Mouse (Mus musculus) cortical plate, adult 2 months (tissue): ENCODE measurements around the gene Ccdc175. TPM values are rescaled to one million over a fixed set of nuclear protein-coding genes. Genes with fewer than 3 reads are reported as not detected.

ENCODE experiments used
- H3K27ac ChIP-seq: fragments of 200-500 bp; 2 replicates; pipeline ENCODE4 v1.5.1; 2012; ENCODE audit warnings: low read length, control low read depth, inconsistent platforms; ENCODE audit not compliant: insufficient read depth
- H3K4me1 ChIP-seq: fragments of 200-500 bp; 2 replicates; pipeline ENCODE4 v1.6.1; 2011; ENCODE audit warnings: low read length; ENCODE audit not compliant: control insufficient read depth, insufficient read depth
- H3K4me3 ChIP-seq: fragments of 200-500 bp; 2 replicates; pipeline ENCODE4 v1.5.1; 2011; ENCODE audit warnings: mild to moderate bottlenecking, low read length, control low read depth; ENCODE audit not compliant: insufficient read depth
- CTCF ChIP-seq: fragments of 200-500 bp; IDR thresholded peaks from 2 replicates; pipeline ENCODE4 v1.5.1; 2011; ENCODE audit warnings: mild to moderate bottlenecking, control low read depth, low read length; ENCODE audit not compliant: insufficient read depth; ENCODE audit errors: extremely low read depth
- POLR2A ChIP-seq: fragments of 200-500 bp; IDR thresholded peaks from 2 replicates; pipeline ENCODE4 v1.6.1; 2011; ENCODE audit warnings: mild to moderate bottlenecking, low read length, control low read depth; ENCODE audit not compliant: insufficient read depth; ENCODE audit errors: extremely low read depth
- polyA plus RNA-seq: library from polyadenylated mRNA; depleted of rRNA; stranded (reverse); fragments of >200 nt; gene quantifications from 2 replicates; pipeline ENCODE4 v1.2.3, GENCODE M21; 2012

Gene Ccdc175
- polyA plus RNA-seq, 1 experiment, result not detected

- no peak overlapping the region for H3K4me3 ChIP-seq
- peak overlapping the region; percentile 81 for H3K27ac ChIP-seq
- TF ChIP-seq POLR2A, result no peak
- no peak for TF ChIP-seq CTCF
- peaks cover 2% of the 10 kb centered on the region; the same call in 1 of the 2 replicates for H3K4me1 ChIP-seq
These were observed 16.0 kb upstream of the Ccdc175 start for GRCm38 (mm10) chr12:72200828-72201227.

- Histone ChIP-seq H3K4me1 (peaks cover 2% of the 10 kb centered on the region; the same call in 1 of the 2 replicates), H3K27ac (no peak overlapping the region), H3K4me3 (no peak overlapping the region)
- TF ChIP-seq CTCF (no peak), POLR2A (no peak)
These were observed 13.2 kb upstream of the Ccdc175 start for GRCm38 (mm10) chr12:72197925-72198486.

- TF ChIP-seq CTCF (no peak), POLR2A (no peak)
- no peak overlapping the region for H3K27ac ChIP-seq
- peaks cover 2% of the 10 kb centered on the region; the same call in 1 of the 2 replicates for H3K4me1 ChIP-seq
- H3K4me3 ChIP-seq, result no peak overlapping the region
These were observed 12.6 kb upstream of the Ccdc175 start for GRCm38 (mm10) chr12:72197434-72197833.

DNA sequence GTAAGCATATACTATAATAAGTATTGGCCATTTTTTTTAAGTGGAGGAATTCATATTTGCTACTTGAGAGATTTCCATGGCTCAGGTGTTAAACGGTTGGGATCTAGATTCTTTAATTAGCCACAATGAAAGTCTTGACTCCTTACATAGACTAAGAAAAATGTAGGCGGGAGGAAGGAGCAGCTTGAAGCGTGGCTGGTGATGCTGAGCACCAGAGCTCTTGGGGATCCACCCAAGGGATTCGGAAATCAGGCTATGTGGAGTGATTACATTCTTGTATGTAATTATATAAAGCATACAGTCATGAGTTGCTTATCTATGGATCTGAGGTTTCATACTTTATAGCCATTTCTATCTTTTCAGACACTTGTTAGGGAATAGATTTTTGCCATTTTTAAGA is 5.3 kb downstream of the Ccdc175 start:
- TF ChIP-seq CTCF (no peak), POLR2A (no peak)
- H3K4me1 ChIP-seq, result no peaks in the 10 kb centered on the region; the same call in 1 of the 2 replicates
- no peak overlapping the region for H3K4me3 ChIP-seq
- no peak overlapping the region for H3K27ac ChIP-seq

DNA sequence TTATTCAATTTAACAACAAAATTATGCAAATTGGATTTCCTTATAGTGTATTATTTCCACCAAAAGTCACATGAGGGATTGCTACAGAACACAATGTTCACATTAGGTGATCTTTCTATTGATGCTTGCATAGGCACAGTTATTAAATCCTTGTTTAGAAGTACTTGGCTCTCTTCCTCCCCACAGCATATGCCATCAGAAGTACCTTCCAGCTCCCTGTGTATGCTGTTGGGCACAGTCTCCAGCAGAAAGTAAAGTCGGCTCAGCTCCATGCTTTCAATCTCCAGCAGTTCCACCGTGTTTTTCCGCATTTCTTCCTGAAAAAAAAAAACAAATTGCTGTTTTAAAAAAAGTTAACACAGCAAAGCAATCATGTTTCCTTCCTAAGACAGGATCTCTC is 6.5 kb downstream of the Ccdc175 start:
- H3K4me1 ChIP-seq, result no peaks in the 10 kb centered on the region; the same call in 1 of the 2 replicates
- H3K4me3 ChIP-seq, result no peak overlapping the region
- no peak overlapping the region for H3K27ac ChIP-seq
- no peak for TF ChIP-seq POLR2A
- TF ChIP-seq CTCF, result no peak

- H3K27ac ChIP-seq, result no peak overlapping the region
These were observed 26.4 kb downstream of the Ccdc175 start for GRCm38 (mm10) chr12:72158421-72158820.

GRCm38 (mm10) chr12:72150786-72151185 is 34.0 kb downstream of the Ccdc175 start:
- Histone ChIP-seq H3K27ac (no peak overlapping the region), H3K4me3 (no peak overlapping the region), H3K4me1 (no peaks in the 10 kb centered on the region)
- TF ChIP-seq POLR2A (no peak), CTCF (no peak)

More at GRCm38 (mm10) chr12:72158421-72158820, 26.4 kb downstream of the Ccdc175 start:
- TF ChIP-seq POLR2A (no peak), CTCF (no peak)
- no peaks in the 10 kb centered on the region for H3K4me1 ChIP-seq
- no peak overlapping the region for H3K4me3 ChIP-seq

DNA sequence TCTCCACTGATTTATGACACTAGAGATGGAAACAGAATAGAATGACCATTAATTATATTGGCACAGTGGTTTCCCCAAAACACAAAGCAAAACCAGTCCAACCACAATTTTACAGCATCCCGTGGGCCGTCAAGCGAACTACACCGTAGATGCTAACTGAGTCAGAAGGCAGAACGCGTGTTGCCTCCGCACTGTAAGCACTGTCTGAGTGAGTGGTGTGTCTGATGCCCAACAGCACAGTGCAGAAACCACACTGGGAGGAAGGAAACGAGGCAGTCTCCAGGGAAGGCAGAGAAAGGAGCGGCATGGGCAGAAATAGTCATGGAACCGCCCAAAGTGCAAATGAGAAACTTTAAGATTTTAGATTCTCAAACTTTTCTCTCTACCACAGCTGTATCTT is 55.6 kb downstream of the Ccdc175 start:
- TF ChIP-seq POLR2A (no peak), CTCF (no peak)
- Histone ChIP-seq H3K4me3 (no peak overlapping the region), H3K4me1 (no peaks in the 10 kb centered on the region; the same call in 1 of the 2 replicates), H3K27ac (no peak overlapping the region)

DNA sequence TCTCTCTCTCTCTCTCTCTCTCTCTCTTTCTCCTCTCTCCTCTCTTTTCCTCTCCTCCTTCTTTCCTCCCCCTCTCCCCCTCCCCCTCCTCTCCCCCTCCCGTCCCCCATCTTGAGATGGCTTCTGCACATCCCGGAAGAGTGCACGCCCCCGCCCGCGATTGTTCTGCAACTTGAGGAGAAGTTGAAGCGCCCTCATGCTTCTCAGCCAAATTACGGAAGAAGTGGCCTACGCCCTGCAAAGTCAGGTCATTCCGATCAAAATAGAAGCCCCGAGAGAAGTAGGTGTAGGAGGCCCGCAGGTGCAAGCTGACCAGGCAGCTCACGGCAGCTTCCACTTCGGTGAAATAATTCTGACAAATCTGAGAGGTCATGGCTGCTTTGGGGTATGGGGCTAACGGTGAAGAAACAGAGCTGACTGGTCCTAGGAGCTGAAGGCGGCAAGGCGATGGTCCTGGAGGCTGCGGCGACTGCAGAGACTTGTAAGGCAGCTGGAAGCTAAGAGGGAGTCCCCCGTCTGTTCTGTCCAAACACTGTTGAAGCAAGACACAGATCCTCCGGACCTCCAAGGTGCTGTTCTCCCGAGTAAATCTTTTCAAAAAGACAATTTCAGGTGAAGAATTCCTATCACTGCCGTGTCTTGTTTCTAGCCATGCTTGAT is 69.0 kb downstream of the Ccdc175 start:
- H3K27ac ChIP-seq, result no peak overlapping the region
- H3K4me1 ChIP-seq, result 0 out of 2 replicates have a peak, but pooled peaks cover 1% of the 10 kb centered on the region
- TF ChIP-seq POLR2A (no peak), CTCF (no peak)
- no peak overlapping the region for H3K4me3 ChIP-seq

DNA sequence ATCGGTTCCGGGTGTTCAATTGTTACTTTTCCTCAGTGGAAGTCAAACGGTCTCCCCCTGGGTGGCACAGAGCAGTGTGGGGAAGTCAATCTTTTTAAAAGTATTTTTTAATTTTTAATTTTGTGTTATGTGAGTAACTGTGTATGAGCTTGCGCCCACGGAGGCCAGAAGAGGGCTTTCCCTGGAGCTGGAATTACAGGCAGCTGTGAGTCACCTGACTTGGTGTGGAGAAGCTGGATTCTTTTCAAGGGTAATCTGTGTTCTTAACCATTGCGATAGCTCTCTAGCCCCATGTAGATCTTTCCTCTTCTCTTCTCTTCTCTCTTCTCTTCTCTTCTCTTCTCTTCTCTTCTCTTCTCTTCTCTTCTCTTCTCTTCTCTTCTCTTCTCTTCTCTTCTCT is 69.7 kb downstream of the Ccdc175 start:
- H3K4me3 ChIP-seq, result no peak overlapping the region
- no peak for TF ChIP-seq CTCF
- no peak for TF ChIP-seq POLR2A
- no peak overlapping the region for H3K27ac ChIP-seq
- 0 out of 2 replicates have a peak, but pooled peaks cover 1% of the 10 kb centered on the region for H3K4me1 ChIP-seq
